Mouse (Mus musculus): Measurements from ENCODE around the gene Psmb8. TPM values are rescaled to one million over a fixed set of nuclear protein-coding genes. Genes with fewer than 3 reads are reported as not detected.

The Psmb8 gene
- polyA plus RNA-seq, 1 experiment from 2014 or later, result 4.1 TPM

DNA sequence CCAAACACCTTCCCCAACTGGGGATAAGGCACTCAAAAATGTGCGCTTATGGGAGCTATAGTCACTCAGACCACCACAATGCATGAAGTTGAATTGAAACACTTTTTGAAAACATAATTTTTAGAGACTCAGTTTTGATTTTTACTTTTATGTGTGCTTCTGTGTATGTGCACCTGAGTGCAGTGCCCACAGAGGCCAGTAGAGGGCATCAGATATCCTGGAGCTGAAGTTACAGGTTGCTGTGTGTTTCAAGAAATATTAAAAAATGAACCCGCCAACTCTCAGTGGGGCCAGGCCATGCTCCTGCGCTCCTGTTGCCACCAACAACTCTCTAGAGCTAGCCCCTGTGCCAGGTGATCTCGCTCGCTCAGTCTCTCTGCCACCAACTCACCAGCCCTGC lies 25.0 kb upstream of the Psmb8 start:
- no peaks in the 10 kb centered on the region for H3K4me1 ChIP-seq (ENCODE audit: control insufficient read depth, insufficient read depth, low read depth, low read length)
- H3K9ac ChIP-seq (ENCODE audit: low read depth, low read length), result no peak overlapping the region
- no peak for ATAC-seq
- H3K36me3 ChIP-seq (ENCODE audit: control insufficient read depth, insufficient read depth, low read length), result no peaks in the 10 kb centered on the region
- no peak overlapping the region for H3K27ac ChIP-seq (ENCODE audit: low read depth, low read length)
- H3K4me2 ChIP-seq (ENCODE audit: low read length), result no peak overlapping the region
- H3K27me3 ChIP-seq (replicated peaks; ENCODE audit: control insufficient read depth, insufficient read depth, low read length), result no peaks in the 10 kb centered on the region
- no peaks in the 10 kb centered on the region; the same call in none of the 2 replicates for H3K9me3 ChIP-seq (ENCODE audit: control insufficient read depth, low read length)
- WGBS, result 92% methylated on average over 5 of the region's 5 CpGs
- H3K4me3 ChIP-seq (ENCODE audit: low read length), result no peak overlapping the region

- H3K36me3 ChIP-seq (ENCODE audit: control insufficient read depth, insufficient read depth, low read length), result no peaks in the 10 kb centered on the region
- ATAC-seq, result no peak
- H3K4me1 ChIP-seq (ENCODE audit: control insufficient read depth, insufficient read depth, low read depth, low read length), result no peaks in the 10 kb centered on the region
- no peak overlapping the region for H3K4me2 ChIP-seq (ENCODE audit: low read length)
- H3K4me3 ChIP-seq (ENCODE audit: low read length), result no peak overlapping the region
- WGBS, result 63% methylated on average over 1 of the region's 1 CpGs
- no peaks in the 10 kb centered on the region for H3K27me3 ChIP-seq (replicated peaks; ENCODE audit: control insufficient read depth, insufficient read depth, low read length)
- H3K9me3 ChIP-seq (ENCODE audit: control insufficient read depth, low read length), result no peaks in the 10 kb centered on the region; the same call in none of the 2 replicates
- no peak overlapping the region for H3K27ac ChIP-seq (ENCODE audit: low read depth, low read length)
- no peak overlapping the region for H3K9ac ChIP-seq (ENCODE audit: low read depth, low read length)
Observed at GRCm38 (mm10) chr17:34174075-34174474, 23.4 kb upstream of the Psmb8 start.

DNA sequence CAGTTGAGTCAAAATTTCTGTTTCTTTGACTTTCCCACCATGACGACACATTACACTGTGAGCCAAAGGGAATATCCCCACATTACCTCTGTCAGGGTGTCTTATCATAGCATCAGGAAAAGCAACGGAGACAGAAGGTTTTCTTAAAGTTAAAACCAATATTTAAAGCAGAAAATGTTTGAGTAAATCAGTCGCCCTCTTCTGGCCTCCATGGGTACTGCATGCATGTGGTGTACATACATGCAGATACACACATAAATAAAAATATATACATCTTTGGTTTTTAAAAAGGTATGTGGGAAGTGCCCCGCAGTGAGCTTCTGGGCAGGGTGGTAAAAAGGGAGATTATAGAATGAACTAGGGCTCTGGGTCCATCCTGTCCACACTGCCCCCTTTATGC lies 20.3 kb upstream of the Psmb8 start:
- no peaks in the 10 kb centered on the region for H3K27me3 ChIP-seq (replicated peaks; ENCODE audit: control insufficient read depth, insufficient read depth, low read length)
- no peak overlapping the region for H3K4me2 ChIP-seq (ENCODE audit: low read length)
- ATAC-seq, result no peak
- no peaks in the 10 kb centered on the region for H3K4me1 ChIP-seq (ENCODE audit: control insufficient read depth, insufficient read depth, low read depth, low read length)
- WGBS, result 75% methylated on average over 4 of the region's 4 CpGs
- H3K9ac ChIP-seq (ENCODE audit: low read depth, low read length), result no peak overlapping the region
- H3K36me3 ChIP-seq (ENCODE audit: control insufficient read depth, insufficient read depth, low read length), result no peaks in the 10 kb centered on the region
- H3K27ac ChIP-seq (ENCODE audit: low read depth, low read length), result no peak overlapping the region
- H3K4me3 ChIP-seq (ENCODE audit: low read length), result no peak overlapping the region
- no peaks in the 10 kb centered on the region; the same call in none of the 2 replicates for H3K9me3 ChIP-seq (ENCODE audit: control insufficient read depth, low read length)

DNA sequence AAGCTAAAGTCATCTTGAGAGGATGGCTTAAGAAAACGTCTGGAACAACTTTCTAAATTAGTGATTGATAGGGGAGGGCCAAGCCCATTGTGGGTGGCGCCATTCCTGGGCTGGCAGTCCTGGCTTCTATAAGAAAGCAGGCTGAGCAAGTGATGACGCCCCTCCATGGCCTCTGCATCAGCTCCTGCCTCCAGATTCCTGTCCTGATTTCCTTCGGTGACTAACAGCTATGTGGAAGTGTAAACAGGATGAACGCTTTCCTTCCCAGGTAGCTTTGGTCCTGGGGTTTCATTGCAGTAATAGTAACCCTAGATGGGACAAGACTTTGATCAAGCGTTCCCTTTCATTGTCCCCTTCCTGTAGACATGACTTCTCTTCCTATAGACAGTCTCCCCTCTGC lies 18.5 kb upstream of the Psmb8 start:
- no peak overlapping the region for H3K4me2 ChIP-seq (ENCODE audit: low read length)
- no peaks in the 10 kb centered on the region for H3K36me3 ChIP-seq (ENCODE audit: control insufficient read depth, insufficient read depth, low read length)
- no peak overlapping the region for H3K9ac ChIP-seq (ENCODE audit: low read depth, low read length)
- no peak overlapping the region for H3K4me3 ChIP-seq (ENCODE audit: low read length)
- no peaks in the 10 kb centered on the region for H3K4me1 ChIP-seq (ENCODE audit: control insufficient read depth, insufficient read depth, low read depth, low read length)
- H3K27ac ChIP-seq (ENCODE audit: low read depth, low read length), result no peak overlapping the region
- ATAC-seq, result no peak
- 0 out of 2 replicates have a peak, but pooled peaks cover 2% of the 10 kb centered on the region for H3K27me3 ChIP-seq (replicated peaks; ENCODE audit: control insufficient read depth, insufficient read depth, low read length)
- WGBS, result 70% methylated on average over 6 of the region's 6 CpGs
- no peaks in the 10 kb centered on the region; the same call in none of the 2 replicates for H3K9me3 ChIP-seq (ENCODE audit: control insufficient read depth, low read length)

- 0 out of 2 replicates have a peak, but pooled peaks cover 2% of the 10 kb centered on the region for H3K27me3 ChIP-seq (replicated peaks; ENCODE audit: control insufficient read depth, insufficient read depth, low read length)
- H3K9me3 ChIP-seq (ENCODE audit: control insufficient read depth, low read length), result no peaks in the 10 kb centered on the region; the same call in none of the 2 replicates
- H3K4me3 ChIP-seq (ENCODE audit: low read length), result no peak overlapping the region
- no peaks in the 10 kb centered on the region for H3K36me3 ChIP-seq (ENCODE audit: control insufficient read depth, insufficient read depth, low read length)
- no peak for ATAC-seq
- H3K9ac ChIP-seq (ENCODE audit: low read depth, low read length), result no peak overlapping the region
- no peaks in the 10 kb centered on the region for H3K4me1 ChIP-seq (ENCODE audit: control insufficient read depth, insufficient read depth, low read depth, low read length)
- no peak overlapping the region for H3K4me2 ChIP-seq (ENCODE audit: low read length)
- H3K27ac ChIP-seq (ENCODE audit: low read depth, low read length), result no peak overlapping the region
- 75% methylated on average over 13 of the region's 13 CpGs for WGBS
Observed at GRCm38 (mm10) chr17:34179913-34180859, 17.3 kb upstream of the Psmb8 start.

DNA sequence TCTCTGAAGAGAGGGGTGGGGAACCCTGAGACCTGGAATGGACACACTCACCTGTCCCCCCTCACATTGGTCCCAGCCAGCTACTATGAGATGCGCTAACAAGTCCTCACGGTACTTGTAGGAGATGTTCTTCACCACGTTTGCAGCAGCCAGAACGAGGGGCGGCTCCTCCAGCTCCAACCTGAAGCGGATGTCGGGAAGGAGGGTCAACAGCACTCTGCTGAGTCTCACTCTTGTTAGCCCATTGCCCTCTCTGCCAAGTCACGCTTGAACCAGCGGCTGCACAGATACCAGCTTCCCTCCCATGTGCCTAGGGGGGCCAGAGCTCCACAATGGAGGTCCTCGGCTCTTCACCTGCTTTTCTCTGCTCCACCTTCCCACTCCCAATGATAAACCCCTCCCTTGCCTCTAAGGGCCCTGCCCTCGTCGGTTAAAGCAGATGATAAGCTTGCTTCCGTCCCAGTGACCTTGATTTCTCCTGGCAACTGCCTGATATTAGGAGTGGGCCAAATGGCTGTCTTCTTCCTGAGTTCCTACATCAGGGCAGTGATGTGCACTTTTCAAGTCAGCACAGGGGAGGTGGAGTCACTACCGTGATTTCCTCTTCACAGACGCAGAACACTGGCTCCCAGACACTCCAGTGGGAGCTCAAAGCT lies 13.8 kb upstream of the Psmb8 start:
- Histone ChIP-seq H3K27ac (ENCODE audit: low read depth, low read length) (no peak overlapping the region), H3K4me3 (ENCODE audit: low read length) (no peak overlapping the region), H3K4me1 (ENCODE audit: control insufficient read depth, insufficient read depth, low read depth, low read length) (peaks cover 12% of the 10 kb centered on the region), H3K9me3 (ENCODE audit: control insufficient read depth, low read length) (no peaks in the 10 kb centered on the region), H3K9ac (ENCODE audit: low read depth, low read length) (no peak overlapping the region), H3K36me3 (ENCODE audit: control insufficient read depth, insufficient read depth, low read length) (no peaks in the 10 kb centered on the region), H3K4me2 (ENCODE audit: low read length) (no peak overlapping the region), H3K27me3 (replicated peaks; ENCODE audit: control insufficient read depth, insufficient read depth, low read length) (peaks cover 20% of the 10 kb centered on the region)
- ATAC-seq, result no peak
- WGBS, result 83% methylated on average over 15 of the region's 15 CpGs

- Histone ChIP-seq H3K9ac (ENCODE audit: low read depth, low read length) (no peak overlapping the region), H3K4me3 (ENCODE audit: low read length) (no peak overlapping the region), H3K27me3 (replicated peaks; ENCODE audit: control insufficient read depth, insufficient read depth, low read length) (peaks cover 33% of the 10 kb centered on the region), H3K27ac (ENCODE audit: low read depth, low read length) (no peak overlapping the region), H3K4me1 (ENCODE audit: control insufficient read depth, insufficient read depth, low read depth, low read length) (peaks cover 12% of the 10 kb centered on the region), H3K4me2 (ENCODE audit: low read length) (no peak overlapping the region), H3K36me3 (ENCODE audit: control insufficient read depth, insufficient read depth, low read length) (no peaks in the 10 kb centered on the region), H3K9me3 (ENCODE audit: control insufficient read depth, low read length) (no peaks in the 10 kb centered on the region)
- WGBS, result 92% methylated on average over 9 of the region's 9 CpGs
- ATAC-seq, result no peak
Observed at GRCm38 (mm10) chr17:34185526-34185925, 12.0 kb upstream of the Psmb8 start.

GRCm38 (mm10) chr17:34186885-34187260 lies 10.6 kb upstream of the Psmb8 start:
- Histone ChIP-seq H3K9me3 (ENCODE audit: control insufficient read depth, low read length) (no peaks in the 10 kb centered on the region), H3K4me1 (ENCODE audit: control insufficient read depth, insufficient read depth, low read depth, low read length) (peaks cover 12% of the 10 kb centered on the region), H3K4me2 (ENCODE audit: low read length) (peak overlapping the region; percentile 94), H3K36me3 (ENCODE audit: control insufficient read depth, insufficient read depth, low read length) (no peaks in the 10 kb centered on the region), H3K9ac (ENCODE audit: low read depth, low read length) (peak overlapping the region; percentile 68), H3K27ac (ENCODE audit: low read depth, low read length) (no peak overlapping the region), H3K27me3 (replicated peaks; ENCODE audit: control insufficient read depth, insufficient read depth, low read length) (peaks cover 38% of the 10 kb centered on the region), H3K4me3 (ENCODE audit: low read length) (peak overlapping the region; percentile 54)
- ATAC-seq, result peak; percentile 71
- WGBS, result 3% methylated on average over 14 of the region's 14 CpGs

DNA sequence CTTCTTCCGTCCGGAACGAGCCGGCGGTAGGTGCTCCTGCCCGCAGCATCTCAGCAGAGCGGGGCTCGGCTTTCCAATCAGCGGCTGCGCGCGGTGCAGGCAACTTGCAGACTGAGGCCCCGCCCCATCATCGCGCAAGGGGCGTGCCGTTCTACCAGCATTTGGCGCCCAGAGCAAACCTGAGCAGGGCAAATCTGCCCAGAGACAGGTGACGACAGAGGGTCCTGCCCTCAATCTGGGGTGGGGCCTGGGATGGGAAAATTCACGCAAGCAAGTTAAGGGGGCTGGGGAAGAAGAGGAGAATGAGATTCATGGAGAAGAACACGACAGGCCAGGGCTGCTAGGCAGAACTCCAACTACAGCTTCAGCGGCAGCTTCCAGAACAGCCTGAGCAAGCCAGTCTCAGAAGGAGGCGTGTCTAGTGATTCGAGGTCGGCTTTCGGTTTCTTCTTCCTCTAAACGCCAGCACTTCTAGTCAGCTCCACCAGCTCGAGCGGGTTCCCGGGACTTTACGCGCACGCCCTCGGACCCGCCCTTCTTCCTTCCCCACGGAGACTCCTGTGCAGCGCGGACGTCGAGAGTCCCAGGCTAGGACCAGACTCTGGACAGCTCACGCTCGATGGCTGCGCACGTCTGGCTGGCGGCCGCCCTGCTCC lies 10.1 kb upstream of the Psmb8 start, which contains the start of the genes Tap1 and Psmb9:
Gene Tap1 (plus strand): TSS at position 293 of the 656 bp plus-strand sequence.
Gene Psmb9 (minus strand): TSS at position 504 of the 656 bp plus-strand sequence.
- peaks cover 38% of the 10 kb centered on the region for H3K27me3 ChIP-seq (replicated peaks; ENCODE audit: control insufficient read depth, insufficient read depth, low read length)
- H3K4me3 ChIP-seq (ENCODE audit: low read length), result peak within 1 kb of the TSS; percentile 54
- peak within 1 kb of the TSS; percentile 94 for H3K4me2 ChIP-seq (ENCODE audit: low read length)

More for the DNA sequence above, 10.1 kb upstream of the Psmb8 start, which contains the start of the genes Tap1 and Psmb9:
- H3K27ac ChIP-seq (ENCODE audit: low read depth, low read length), result peak within 1 kb of the TSS; percentile 39; the same call in 1 of the 2 replicates
- H3K4me1 ChIP-seq (ENCODE audit: control insufficient read depth, insufficient read depth, low read depth, low read length), result peaks cover 12% of the 10 kb centered on the region
- under 1% methylated on average over 46 of the region's 46 CpGs for WGBS
- ATAC-seq, result peak; percentile 97
- H3K9me3 ChIP-seq (ENCODE audit: control insufficient read depth, low read length), result no peaks in the 10 kb centered on the region
- H3K9ac ChIP-seq (ENCODE audit: low read depth, low read length), result peak within 1 kb of the TSS; percentile 68
- H3K36me3 ChIP-seq (ENCODE audit: control insufficient read depth, insufficient read depth, low read length), result no peaks in the 10 kb centered on the region
